Mouse (Mus musculus): ENCODE results near the gene Kdm4b. TPM values are rescaled to one million over a fixed set of nuclear protein-coding genes. Genes with fewer than 3 reads are reported as not detected.

The Kdm4b gene
- polyA plus RNA-seq, 1 experiment from 2014 or later = 43.6 TPM

DNA sequence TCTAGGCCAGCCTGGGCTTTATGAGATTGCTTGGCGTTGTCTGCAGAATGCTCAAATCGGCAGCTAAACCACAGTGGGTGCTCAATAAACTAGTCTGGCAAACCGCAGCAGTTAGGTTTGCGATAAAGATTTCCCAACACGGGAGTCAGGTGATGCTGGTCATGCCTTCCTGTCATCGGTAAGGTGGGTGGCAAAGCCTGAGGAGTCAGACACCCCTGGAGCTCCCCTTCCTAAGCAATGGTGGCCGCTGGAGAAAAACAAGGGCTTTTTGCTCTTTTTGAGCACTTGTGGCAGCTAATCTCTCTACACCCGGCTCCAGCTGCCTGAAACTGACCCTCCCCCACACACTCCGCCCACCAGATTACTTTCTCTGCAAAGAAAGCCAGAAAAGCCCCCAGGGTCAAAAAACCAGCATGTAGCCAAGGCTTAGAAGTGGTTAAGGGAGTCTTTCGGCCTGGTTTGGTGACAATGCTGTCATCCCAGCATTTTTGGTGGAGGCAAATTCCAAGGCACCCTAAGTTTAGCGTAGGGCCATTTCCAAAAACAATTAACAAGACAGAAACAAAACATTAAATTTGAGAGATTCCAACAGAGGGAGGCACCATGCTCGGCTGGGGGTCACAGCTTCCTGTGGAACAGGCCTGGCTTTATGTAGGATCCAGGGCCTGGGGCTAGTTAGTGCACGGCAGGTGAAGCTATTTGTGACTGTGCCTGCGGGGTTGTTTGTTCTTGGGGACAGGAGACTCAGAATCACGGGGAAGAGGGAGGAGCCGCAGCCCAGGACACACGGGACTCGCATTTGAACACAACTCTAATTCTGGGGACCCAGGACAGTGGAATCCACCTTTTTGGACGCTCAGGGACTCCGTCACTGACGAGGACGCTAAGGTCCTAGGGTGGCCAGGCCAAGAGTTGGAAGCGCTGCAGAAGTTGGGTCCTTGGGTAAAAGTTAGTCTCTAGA is 36.2 kb upstream of the Kdm4b start:
- no peak for ATAC-seq (ENCODE audit: insufficient number of reproducible peaks, low FRiP score, low TSS enrichment, low read depth)
- H3K4me3 ChIP-seq (replicated peaks) = peak overlapping the region; percentile 54
- under 1% methylated on average over 23 of the region's 23 CpGs for WGBS

GRCm38 (mm10) chr17:56290388-56291170 is 35.3 kb upstream of the Kdm4b start:
- ATAC-seq (ENCODE audit: insufficient number of reproducible peaks, low FRiP score, low TSS enrichment, low read depth) = peak; percentile 92
- under 1% methylated on average over 17 of the region's 17 CpGs for WGBS

More for the DNA sequence above, 36.2 kb upstream of the Kdm4b start:
- peaks cover 25% of the 10 kb centered on the region for H3K36me3 ChIP-seq
- peak overlapping the region; percentile 64 for H3K9ac ChIP-seq
- H3K27ac ChIP-seq (replicated peaks) = peak overlapping the region; percentile 97
- peak overlapping the region; percentile 75 for H3K4me2 ChIP-seq (replicated peaks)
- H3K4me1 ChIP-seq = peaks cover 43% of the 10 kb centered on the region
- H3K27me3 ChIP-seq = no peaks in the 10 kb centered on the region
- H3K9me3 ChIP-seq (replicated peaks) = no peaks in the 10 kb centered on the region

GRCm38 (mm10) chr17:56291171-56291511 is 34.7 kb upstream of the Kdm4b start:
- Histone ChIP-seq H3K36me3 (peaks cover 10% of the 10 kb centered on the region), H3K27me3 (no peaks in the 10 kb centered on the region), H3K9ac (no peak overlapping the region), H3K27ac (replicated peaks) (peak overlapping the region; percentile 97), H3K4me1 (peaks cover 43% of the 10 kb centered on the region), H3K4me2 (replicated peaks) (peak overlapping the region; percentile 75), H3K4me3 (replicated peaks) (peak overlapping the region; percentile 54), H3K9me3 (replicated peaks) (no peaks in the 10 kb centered on the region)
- under 1% methylated on average over 16 of the region's 16 CpGs for WGBS
- ATAC-seq (ENCODE audit: insufficient number of reproducible peaks, low FRiP score, low TSS enrichment, low read depth) = peak; percentile 89

More at GRCm38 (mm10) chr17:56290388-56291170, 35.3 kb upstream of the Kdm4b start:
- peaks cover 43% of the 10 kb centered on the region for H3K4me1 ChIP-seq
- no peaks in the 10 kb centered on the region for H3K27me3 ChIP-seq
- peak overlapping the region; percentile 75 for H3K4me2 ChIP-seq (replicated peaks)
- peak overlapping the region; percentile 64 for H3K9ac ChIP-seq
- H3K9me3 ChIP-seq (replicated peaks) = no peaks in the 10 kb centered on the region
- peak overlapping the region; percentile 54 for H3K4me3 ChIP-seq (replicated peaks)
- H3K36me3 ChIP-seq = peaks cover 16% of the 10 kb centered on the region
- H3K27ac ChIP-seq (replicated peaks) = peak overlapping the region; percentile 97

DNA sequence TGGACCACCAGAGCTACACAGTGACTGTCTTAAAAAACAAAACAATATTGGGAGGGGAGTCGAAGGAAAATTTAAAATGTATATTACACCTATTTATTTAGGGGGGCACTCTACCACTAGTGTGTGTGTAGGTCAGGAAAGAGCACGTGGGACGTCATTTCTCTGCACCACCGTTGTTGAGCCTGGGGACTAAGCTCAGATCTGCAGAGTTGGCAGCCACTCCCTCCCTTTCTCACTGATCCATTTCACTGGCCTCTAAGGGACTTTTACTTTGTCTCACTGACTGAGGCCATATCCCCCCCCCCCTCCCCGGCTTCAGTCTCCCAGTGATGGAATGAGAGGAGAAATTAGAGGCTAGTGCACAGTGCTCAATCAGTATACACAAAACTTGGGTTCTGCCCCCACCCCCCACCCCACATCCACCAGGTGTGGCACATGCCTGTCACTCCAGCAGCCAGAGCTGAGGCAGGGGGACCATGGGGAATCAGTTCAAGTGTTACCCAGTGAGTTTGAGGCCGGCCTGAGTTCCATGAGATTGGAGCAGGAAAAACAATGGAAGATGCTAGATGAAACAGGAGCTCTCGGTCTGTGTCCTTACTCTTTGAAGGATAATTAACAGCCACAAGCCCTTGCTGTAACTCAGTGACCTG is 33.9 kb upstream of the Kdm4b start:
- H3K4me3 ChIP-seq (replicated peaks) = no peak overlapping the region
- H3K9me3 ChIP-seq (replicated peaks) = no peaks in the 10 kb centered on the region
- peaks cover 2% of the 10 kb centered on the region for H3K36me3 ChIP-seq
- H3K4me1 ChIP-seq = peaks cover 43% of the 10 kb centered on the region
- H3K4me2 ChIP-seq (replicated peaks) = no peak overlapping the region
- no peaks in the 10 kb centered on the region for H3K27me3 ChIP-seq
- WGBS = 75% methylated on average over 7 of the region's 7 CpGs
- ATAC-seq (ENCODE audit: insufficient number of reproducible peaks, low FRiP score, low TSS enrichment, low read depth) = no peak
- peak overlapping the region; percentile 97 for H3K27ac ChIP-seq (replicated peaks)
- H3K9ac ChIP-seq = no peak overlapping the region

DNA sequence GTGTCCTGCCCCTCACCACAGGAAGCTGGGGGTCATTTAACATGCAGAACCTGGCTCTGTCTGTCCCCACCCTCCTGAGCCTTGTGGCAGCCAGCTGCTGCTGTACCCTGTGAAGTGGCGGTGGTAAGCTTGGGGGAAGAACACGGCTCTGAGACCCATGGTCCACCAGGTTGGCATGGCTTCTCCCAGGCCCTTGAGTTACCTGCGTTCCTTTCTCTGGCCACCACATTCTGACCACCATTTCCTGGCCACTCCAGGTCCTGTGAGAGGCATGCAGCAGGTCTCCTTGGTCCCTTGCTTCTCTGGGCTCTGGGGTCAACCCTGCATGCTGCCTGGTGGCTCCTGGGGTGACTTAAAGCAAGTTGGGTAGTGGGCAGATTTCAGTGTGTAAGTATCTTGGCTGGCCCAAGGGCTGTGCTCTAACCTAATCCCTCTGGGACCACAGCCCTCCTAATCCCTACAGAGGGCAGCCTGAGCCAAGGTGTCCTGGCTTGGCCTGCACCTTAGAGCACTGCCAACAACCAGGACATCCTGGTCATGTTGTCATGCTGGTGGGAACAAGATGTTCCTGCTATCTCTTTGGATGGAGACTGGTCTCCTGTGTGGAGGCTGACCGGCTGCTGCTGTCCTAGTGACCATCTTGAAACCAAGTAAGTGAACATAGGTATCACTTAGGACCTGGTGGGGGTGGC is 33.2 kb upstream of the Kdm4b start, which contains the start of gene Plin3:
TSS of gene Plin3 (minus strand) at position 343 of the 692 bp plus-strand sequence.
- no peak within 1 kb of the TSS for H3K4me2 ChIP-seq (replicated peaks)
- no peak for ATAC-seq (ENCODE audit: insufficient number of reproducible peaks, low FRiP score, low TSS enrichment, low read depth)
- H3K36me3 ChIP-seq = no peaks in the 10 kb centered on the region
- H3K27ac ChIP-seq (replicated peaks) = peak within 1 kb of the TSS; percentile 97
- no peak within 1 kb of the TSS for H3K4me3 ChIP-seq (replicated peaks)
- H3K4me1 ChIP-seq = peaks cover 37% of the 10 kb centered on the region
- no peaks in the 10 kb centered on the region for H3K9me3 ChIP-seq (replicated peaks)
- H3K9ac ChIP-seq = no peak within 1 kb of the TSS
- WGBS = 92% methylated on average over 4 of the region's 4 CpGs
- H3K27me3 ChIP-seq = no peaks in the 10 kb centered on the region

- Histone ChIP-seq H3K27me3 (no peaks in the 10 kb centered on the region), H3K27ac (replicated peaks) (no peak overlapping the region), H3K9ac (no peak overlapping the region), H3K4me3 (replicated peaks) (no peak overlapping the region), H3K36me3 (no peaks in the 10 kb centered on the region), H3K9me3 (replicated peaks) (no peaks in the 10 kb centered on the region), H3K4me2 (replicated peaks) (no peak overlapping the region), H3K4me1 (peaks cover 31% of the 10 kb centered on the region)
- no peak for ATAC-seq (ENCODE audit: insufficient number of reproducible peaks, low FRiP score, low TSS enrichment, low read depth)
- WGBS = 73% methylated on average over 1 of the region's 1 CpGs
Observed at GRCm38 (mm10) chr17:56293291-56293690, 32.6 kb upstream of the Kdm4b start.

GRCm38 (mm10) chr17:56294241-56294640 is 31.6 kb upstream of the Kdm4b start:
- Histone ChIP-seq H3K4me2 (replicated peaks) (no peak overlapping the region), H3K4me1 (peaks cover 22% of the 10 kb centered on the region), H3K4me3 (replicated peaks) (no peak overlapping the region), H3K9ac (no peak overlapping the region), H3K36me3 (no peaks in the 10 kb centered on the region), H3K27me3 (no peaks in the 10 kb centered on the region), H3K27ac (replicated peaks) (no peak overlapping the region), H3K9me3 (replicated peaks) (no peaks in the 10 kb centered on the region)
- ATAC-seq (ENCODE audit: insufficient number of reproducible peaks, low FRiP score, low TSS enrichment, low read depth) = no peak
- WGBS = 83% methylated on average over 19 of the region's 19 CpGs

GRCm38 (mm10) chr17:56296201-56296600 is 29.7 kb upstream of the Kdm4b start:
- 70% methylated on average over 1 of the region's 1 CpGs for WGBS
- Histone ChIP-seq H3K4me3 (replicated peaks) (no peak overlapping the region), H3K27ac (replicated peaks) (no peak overlapping the region), H3K36me3 (no peaks in the 10 kb centered on the region), H3K27me3 (no peaks in the 10 kb centered on the region), H3K9me3 (replicated peaks) (no peaks in the 10 kb centered on the region), H3K4me1 (peaks cover 9% of the 10 kb centered on the region), H3K9ac (no peak overlapping the region), H3K4me2 (replicated peaks) (no peak overlapping the region)
- ATAC-seq (ENCODE audit: insufficient number of reproducible peaks, low FRiP score, low TSS enrichment, low read depth) = no peak

DNA sequence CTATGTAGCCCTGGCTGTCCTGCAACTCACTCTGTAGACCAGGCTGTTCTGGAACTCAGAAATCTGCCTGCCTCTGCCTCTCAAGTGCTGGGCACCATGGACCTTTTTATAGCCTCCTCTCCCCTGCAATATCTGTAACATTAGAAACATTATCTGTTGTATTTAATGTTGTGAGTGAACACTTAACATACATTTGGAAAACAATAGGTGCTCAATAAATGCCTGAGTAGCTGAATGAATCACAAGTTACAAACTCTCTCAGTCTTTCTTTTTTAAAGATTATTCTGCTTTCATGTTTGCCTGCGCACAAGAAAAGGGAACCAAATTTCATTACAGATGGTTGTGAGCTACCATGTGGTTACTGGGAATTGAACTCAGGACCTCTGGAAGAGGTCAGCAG is 27.6 kb upstream of the Kdm4b start:
- no peak overlapping the region for H3K27ac ChIP-seq (replicated peaks)
- no peak for ATAC-seq (ENCODE audit: insufficient number of reproducible peaks, low FRiP score, low TSS enrichment, low read depth)
- H3K4me3 ChIP-seq (replicated peaks) = no peak overlapping the region
- no peaks in the 10 kb centered on the region for H3K27me3 ChIP-seq
- H3K36me3 ChIP-seq = no peaks in the 10 kb centered on the region
- WGBS = 100% methylated on average over 1 of the region's 1 CpGs
- no peak overlapping the region for H3K9ac ChIP-seq
- H3K4me1 ChIP-seq = peaks cover 9% of the 10 kb centered on the region
- no peak overlapping the region for H3K4me2 ChIP-seq (replicated peaks)
- no peaks in the 10 kb centered on the region for H3K9me3 ChIP-seq (replicated peaks)

DNA sequence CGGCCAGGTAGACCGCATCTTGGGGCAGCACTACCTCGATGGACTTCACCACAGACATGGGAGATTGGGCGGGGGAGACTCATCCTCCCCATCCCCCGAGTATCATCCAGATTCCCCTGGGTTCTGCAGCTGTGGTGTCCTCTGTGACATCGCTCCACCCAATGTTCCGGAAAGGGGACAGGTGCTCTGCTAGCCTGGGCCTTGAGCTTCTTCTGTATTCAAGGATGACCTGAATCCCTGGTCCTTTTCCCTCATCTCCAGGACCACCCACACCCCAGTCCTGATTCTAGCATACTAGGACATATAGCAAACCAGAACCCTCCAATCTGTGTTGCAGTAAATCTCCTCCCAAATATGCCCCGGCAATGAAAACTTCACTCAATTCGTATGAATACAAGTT is 25.7 kb upstream of the Kdm4b start, which contains the start of gene Arrdc5:
TSS of gene Arrdc5 (minus strand) at position 101 of the 400 bp plus-strand sequence.
- Histone ChIP-seq H3K36me3 (no peaks in the 10 kb centered on the region), H3K9ac (no peak within 1 kb of the TSS), H3K27me3 (no peaks in the 10 kb centered on the region), H3K27ac (replicated peaks) (no peak within 1 kb of the TSS), H3K9me3 (replicated peaks) (no peaks in the 10 kb centered on the region), H3K4me1 (peaks cover 24% of the 10 kb centered on the region), H3K4me3 (replicated peaks) (no peak within 1 kb of the TSS), H3K4me2 (replicated peaks) (no peak within 1 kb of the TSS)
- 93% methylated on average over 9 of the region's 9 CpGs for WGBS
- no peak for ATAC-seq (ENCODE audit: insufficient number of reproducible peaks, low FRiP score, low TSS enrichment, low read depth)

All from embryonic facial prominence, embryonic 15.5 days (tissue).